Mouse (Mus musculus): ENCODE measurements around the gene Klhdc3.

- TF ChIP-seq POLR2A (IDR thresholded peaks at IDR 0.05; ENCODE audit: control insufficient read depth, low read depth, low read length) (no peak), CTCF (IDR thresholded peaks at IDR 0.05; ENCODE audit: control insufficient read depth, insufficient read depth, insufficient replicate concordance, low read depth, low read length) (no peak)
Observed at GRCm38 (mm10) chr17:46724477-46725084, 43.9 kb upstream of the Klhdc3 start.
